Mouse (Mus musculus) intestine, embryonic 16.5 days (tissue): ENCODE measurements at regions not wholly inside any gene's neighbourhood (a gene's known extent, or its start where the extent isn't known, plus 50 kb on each side); places are given as distances from the start of the nearest gene placed in this dataset.

ENCODE experiments used
- ATAC-seq: fragments of 200-750 bp; cut with Nextera tagmentation; 2 replicates; pipeline ENCODE4 v1.8.0; 2017; ENCODE audit warnings: moderate TSS enrichment, moderate library complexity
- H3K27ac ChIP-seq: fragments of 300-500 bp; sonication (generic); 2 replicates; pipeline ENCODE4 v1.5.1; 2014; ENCODE audit warnings: mild to moderate bottlenecking, low read length
- H3K27me3 ChIP-seq: fragments of 300-500 bp; sonication (generic); replicated peaks from 2 replicates; pipeline ENCODE4 v1.6.1; 2014; ENCODE audit warnings: low read length, control low read depth, mixed read lengths; ENCODE audit not compliant: control insufficient read depth, insufficient read depth
- H3K36me3 ChIP-seq: fragments of 300-500 bp; sonication (generic); 2 replicates; pipeline ENCODE4 v1.6.1; 2014; ENCODE audit warnings: low read length, control low read depth; ENCODE audit not compliant: control insufficient read depth, insufficient read depth
- H3K4me1 ChIP-seq: fragments of 300-500 bp; sonication (generic); 2 replicates; pipeline ENCODE4 v1.6.1; 2014; ENCODE audit warnings: low read length, control low read depth, mixed read lengths; ENCODE audit not compliant: control insufficient read depth, insufficient read depth
- H3K4me2 ChIP-seq: fragments of 300-500 bp; sonication (generic); 2 replicates; pipeline ENCODE4 v1.6.1; 2014; ENCODE audit warnings: low read depth, low read length, control low read depth
- H3K4me3 ChIP-seq: fragments of 300-500 bp; sonication (generic); 2 replicates; pipeline ENCODE4 v1.5.1; 2014; ENCODE audit warnings: mild to moderate bottlenecking, low read length
- H3K9ac ChIP-seq: fragments of 300-500 bp; sonication (generic); 2 replicates; pipeline ENCODE4 v1.6.1; 2014; ENCODE audit warnings: low read depth, low read length
- H3K9me3 ChIP-seq: fragments of 300-500 bp; sonication (generic); 2 replicates; pipeline ENCODE4 v1.6.1; 2016; ENCODE audit warnings: low read length, control low read depth; ENCODE audit not compliant: control insufficient read depth
- WGBS: fragments of 180-500 bp; shearing (Covaris S2); extraction: QIAGEN DNeasy Blood & Tissue Kit; methylation state at CpG from one replicate; pipeline ENCODE4 v1.1.7; 2014; 5-methylcytosine and 5-hydroxymethylcytosine counted together

DNA sequence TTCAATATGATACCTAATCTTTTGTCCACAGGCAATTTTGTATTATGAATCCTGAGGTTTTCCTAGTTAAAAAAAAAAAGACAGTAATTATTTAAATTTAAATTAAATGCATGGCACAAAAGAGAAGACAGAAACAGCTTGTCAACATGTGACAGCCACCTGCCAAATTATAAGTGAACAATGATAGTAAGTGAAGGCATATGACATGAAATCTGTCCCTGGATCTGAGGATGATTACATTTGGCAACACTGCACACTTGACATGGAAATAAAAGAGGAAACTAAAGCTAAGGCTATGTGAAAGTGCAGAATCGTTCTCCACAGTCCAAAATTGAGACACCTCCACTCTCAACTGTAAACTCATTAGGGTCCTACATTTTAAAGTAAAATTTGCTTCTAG, 1710.7 kb upstream of the Flrt2 start:
- WGBS: 76% methylated on average over 1 of the region's 1 CpGs
- no peak for ATAC-seq
- H3K27ac ChIP-seq: no peak overlapping the region

DNA sequence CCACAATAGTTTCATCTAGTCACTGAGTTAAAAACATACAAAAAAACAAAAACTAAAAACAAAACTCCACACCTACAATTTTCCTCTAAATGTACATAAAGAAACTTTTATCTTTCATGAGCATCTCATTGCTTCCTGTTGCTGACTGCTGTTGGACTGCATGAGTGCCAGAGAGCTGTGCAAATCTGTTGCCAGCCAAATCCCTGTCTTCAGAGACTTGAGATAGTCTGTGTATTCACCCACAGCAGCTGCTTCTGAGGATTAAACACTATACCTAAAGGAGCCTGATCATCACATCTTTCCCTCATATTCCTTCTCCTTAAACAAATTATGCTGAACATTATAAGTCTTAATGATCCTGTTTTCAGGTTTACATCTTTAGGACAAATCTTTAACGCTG, 1700.5 kb upstream of the Flrt2 start:
- 80% methylated on average over 1 of the region's 1 CpGs for WGBS
- no peak overlapping the region for H3K9ac ChIP-seq
- no peaks in the 10 kb centered on the region for H3K27me3 ChIP-seq
- H3K36me3 ChIP-seq: no peaks in the 10 kb centered on the region
- no peaks in the 10 kb centered on the region for H3K9me3 ChIP-seq
- no peak overlapping the region for H3K4me3 ChIP-seq
- H3K4me2 ChIP-seq: no peak overlapping the region
- no peak for ATAC-seq
- no peak overlapping the region for H3K27ac ChIP-seq
- H3K4me1 ChIP-seq: no peaks in the 10 kb centered on the region

More for the DNA sequence above, 1710.7 kb upstream of the Flrt2 start:
- Histone ChIP-seq H3K27me3 (no peaks in the 10 kb centered on the region), H3K9me3 (no peaks in the 10 kb centered on the region), H3K9ac (no peak overlapping the region), H3K4me2 (no peak overlapping the region), H3K4me1 (no peaks in the 10 kb centered on the region), H3K36me3 (no peaks in the 10 kb centered on the region), H3K4me3 (no peak overlapping the region)

DNA sequence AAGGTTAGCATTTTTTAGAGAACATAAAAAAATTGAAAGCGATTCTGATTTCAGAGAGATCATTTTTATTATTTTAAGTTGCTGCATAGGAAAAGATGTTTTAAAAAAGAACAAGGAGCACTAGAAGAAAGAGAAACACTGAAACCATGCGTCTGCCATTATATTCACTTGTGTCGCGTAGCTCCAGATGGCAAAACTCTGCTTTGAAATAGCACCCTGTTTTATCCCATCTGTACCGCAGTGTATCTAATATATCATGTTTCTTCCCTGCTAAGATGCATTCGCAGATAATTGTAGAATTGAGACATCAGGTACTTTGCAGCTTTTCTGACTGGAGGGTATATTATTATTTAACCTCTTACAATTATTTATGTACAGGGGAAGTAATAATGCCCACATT, 1698.2 kb upstream of the Flrt2 start:
- no peaks in the 10 kb centered on the region for H3K27me3 ChIP-seq
- no peak overlapping the region for H3K9ac ChIP-seq
- no peaks in the 10 kb centered on the region for H3K36me3 ChIP-seq
- H3K27ac ChIP-seq: no peak overlapping the region
- H3K4me3 ChIP-seq: no peak overlapping the region
- H3K4me2 ChIP-seq: no peak overlapping the region
- no peaks in the 10 kb centered on the region for H3K9me3 ChIP-seq
- H3K4me1 ChIP-seq: no peaks in the 10 kb centered on the region
- ATAC-seq: no peak
- 81% methylated on average over 6 of the region's 6 CpGs for WGBS

DNA sequence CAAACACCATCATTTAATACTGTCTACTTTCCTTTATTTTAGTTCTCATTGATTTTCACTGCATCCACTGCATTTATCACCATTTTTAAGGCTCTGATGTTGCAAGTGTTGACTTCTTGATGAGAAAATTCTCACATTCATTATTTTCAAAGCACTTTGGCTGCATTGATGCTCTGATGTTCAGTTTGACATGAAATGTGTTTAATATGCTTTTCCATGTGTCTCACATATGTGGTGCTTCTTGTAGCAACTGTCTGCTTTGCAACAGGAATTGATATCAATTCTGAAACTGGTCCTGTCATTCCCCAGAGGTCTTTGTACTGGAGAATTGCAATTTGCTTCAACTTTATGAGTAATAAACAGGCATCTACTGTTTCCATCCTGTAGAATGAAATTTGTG, 1676.1 kb upstream of the Flrt2 start:
- no peak for ATAC-seq
- Histone ChIP-seq H3K36me3 (no peaks in the 10 kb centered on the region), H3K4me2 (no peak overlapping the region), H3K4me3 (no peak overlapping the region), H3K27me3 (no peaks in the 10 kb centered on the region), H3K9ac (no peak overlapping the region), H3K27ac (no peak overlapping the region), H3K9me3 (no peaks in the 10 kb centered on the region), H3K4me1 (no peaks in the 10 kb centered on the region)

DNA sequence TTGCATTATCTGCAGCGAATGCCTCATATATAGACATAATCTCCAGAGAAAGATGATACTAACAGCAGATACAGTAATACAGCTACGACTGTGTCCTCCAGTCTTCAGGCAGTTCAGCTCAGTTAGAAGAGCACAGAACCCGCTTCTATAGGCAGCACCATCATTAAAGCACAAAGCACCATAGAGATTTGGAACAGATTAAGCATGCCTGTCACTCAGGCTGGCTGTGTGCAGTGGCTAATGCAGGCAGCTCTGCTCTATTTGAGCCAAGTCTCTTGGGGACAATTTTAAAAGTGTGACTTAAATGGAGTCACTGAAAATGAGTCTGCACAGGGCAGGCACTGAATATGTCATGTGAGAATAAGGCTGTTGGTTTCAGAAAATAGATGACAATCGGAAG, 1660.7 kb upstream of the Flrt2 start:
- WGBS: 68% methylated on average over 4 of the region's 4 CpGs

DNA sequence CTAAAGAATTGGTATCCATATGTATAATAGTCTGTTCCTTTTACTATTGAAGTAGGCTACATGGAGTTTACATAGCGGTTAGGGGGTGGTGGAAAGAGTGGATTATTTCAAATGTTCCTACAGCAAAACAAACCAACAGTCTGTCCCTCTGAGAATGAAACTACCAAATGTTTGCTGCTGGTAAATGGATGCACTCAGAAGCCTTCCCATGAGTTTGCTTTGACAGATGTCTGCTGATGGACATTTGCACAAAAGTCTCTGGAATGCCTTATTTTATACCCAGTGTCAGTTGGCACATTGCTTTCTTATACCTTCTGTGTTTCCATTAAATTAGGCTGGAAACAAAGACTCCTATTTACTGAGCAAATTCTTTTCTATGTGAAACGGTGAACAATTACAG, 1644.1 kb upstream of the Flrt2 start:
- no peaks in the 10 kb centered on the region for H3K4me1 ChIP-seq
- H3K27me3 ChIP-seq: no peaks in the 10 kb centered on the region
- no peak overlapping the region for H3K4me2 ChIP-seq
- H3K4me3 ChIP-seq: no peak overlapping the region
- H3K9me3 ChIP-seq: no peaks in the 10 kb centered on the region
- no peak overlapping the region for H3K9ac ChIP-seq
- no peaks in the 10 kb centered on the region for H3K36me3 ChIP-seq
- ATAC-seq: no peak
- 87% methylated on average over 2 of the region's 2 CpGs for WGBS
- H3K27ac ChIP-seq: no peak overlapping the region

More for the DNA sequence above, 1660.7 kb upstream of the Flrt2 start:
- no peak overlapping the region for H3K27ac ChIP-seq
- no peaks in the 10 kb centered on the region for H3K36me3 ChIP-seq
- ATAC-seq: no peak
- H3K4me2 ChIP-seq: no peak overlapping the region
- no peaks in the 10 kb centered on the region for H3K27me3 ChIP-seq
- no peak overlapping the region for H3K9ac ChIP-seq
- H3K9me3 ChIP-seq: no peaks in the 10 kb centered on the region
- H3K4me3 ChIP-seq: no peak overlapping the region
- H3K4me1 ChIP-seq: no peaks in the 10 kb centered on the region

GRCm38 (mm10) chr12:94057767-94058166, 1634.3 kb upstream of the Flrt2 start:
- ATAC-seq: no peak
- Histone ChIP-seq H3K9ac (no peak overlapping the region), H3K9me3 (no peaks in the 10 kb centered on the region), H3K4me3 (no peak overlapping the region), H3K27me3 (no peaks in the 10 kb centered on the region), H3K4me2 (no peak overlapping the region), H3K36me3 (no peaks in the 10 kb centered on the region), H3K4me1 (no peaks in the 10 kb centered on the region), H3K27ac (no peak overlapping the region)
- WGBS: 80% methylated on average over 2 of the region's 2 CpGs

DNA sequence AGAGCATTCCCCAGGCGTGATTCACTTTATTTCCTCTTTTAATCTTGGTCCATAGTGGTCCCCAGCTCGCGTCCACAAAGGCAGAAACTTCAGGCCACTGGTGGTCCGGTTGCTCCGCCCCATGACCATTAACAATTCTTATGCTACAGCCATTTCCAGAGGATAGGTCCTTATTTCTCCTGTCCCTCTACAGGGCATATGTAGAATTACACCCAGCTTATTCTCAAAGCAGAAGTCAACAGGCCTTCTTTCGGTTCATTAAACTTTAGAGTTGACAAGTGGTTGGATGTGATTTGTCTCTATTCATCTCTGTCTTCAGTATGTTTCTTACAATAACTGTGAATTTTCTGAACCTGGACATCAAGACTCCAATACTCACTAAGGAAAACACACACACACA, 1632.4 kb upstream of the Flrt2 start:
- WGBS: 85% methylated on average over 6 of the region's 6 CpGs
- ATAC-seq: no peak
- no peaks in the 10 kb centered on the region for H3K27me3 ChIP-seq

GRCm38 (mm10) chr12:94060336-94060735, 1631.7 kb upstream of the Flrt2 start:
- Histone ChIP-seq H3K4me1 (no peaks in the 10 kb centered on the region), H3K9ac (no peak overlapping the region), H3K4me2 (no peak overlapping the region), H3K27me3 (no peaks in the 10 kb centered on the region), H3K27ac (no peak overlapping the region), H3K36me3 (no peaks in the 10 kb centered on the region), H3K9me3 (no peaks in the 10 kb centered on the region), H3K4me3 (no peak overlapping the region)
- ATAC-seq: no peak
- WGBS: 65% methylated on average over 2 of the region's 2 CpGs

More for the DNA sequence above, 1632.4 kb upstream of the Flrt2 start:
- no peak overlapping the region for H3K4me2 ChIP-seq
- H3K9ac ChIP-seq: no peak overlapping the region
- no peak overlapping the region for H3K27ac ChIP-seq
- H3K36me3 ChIP-seq: no peaks in the 10 kb centered on the region
- no peaks in the 10 kb centered on the region for H3K9me3 ChIP-seq
- no peaks in the 10 kb centered on the region for H3K4me1 ChIP-seq
- H3K4me3 ChIP-seq: no peak overlapping the region

GRCm38 (mm10) chr12:94066444-94067152, 1625.4 kb upstream of the Flrt2 start:
- H3K4me1 ChIP-seq: no peaks in the 10 kb centered on the region
- H3K27me3 ChIP-seq: no peaks in the 10 kb centered on the region
- no peak for ATAC-seq
- H3K9ac ChIP-seq: no peak overlapping the region
- no peak overlapping the region for H3K4me2 ChIP-seq
- H3K4me3 ChIP-seq: no peak overlapping the region
- no peaks in the 10 kb centered on the region for H3K36me3 ChIP-seq
- 59% methylated on average over 9 of the region's 9 CpGs for WGBS
- no peak overlapping the region for H3K27ac ChIP-seq
- H3K9me3 ChIP-seq: no peaks in the 10 kb centered on the region
